Mouse (Mus musculus) CH12.LX (cell line): ENCODE measurements around the gene Myo3b. TPM values are rescaled to one million over a fixed set of nuclear protein-coding genes. Genes with fewer than 3 reads are reported as not detected.

Experiments used
- DNase-seq: peaks from one replicate; pipeline ENCODE4 v3.0.0-alpha.2; 2013; ENCODE audit errors: extremely low read depth
- H3K27ac ChIP-seq: 2 replicates; pipeline ENCODE4 v1.5.1; 2012; ENCODE audit warnings: low read depth, mild to moderate bottlenecking, control low read depth, moderate library complexity; ENCODE audit not compliant: insufficient read depth
- H3K27me3 ChIP-seq: replicated peaks from 2 replicates; pipeline ENCODE3; 2012; ENCODE audit warnings: inconsistent platforms
- H3K36me3 ChIP-seq, 2 experiments: replicated peaks in 1 of 2; 2 replicates each; pipeline versions ENCODE3 to v1.6.1; 2012; ENCODE audit warnings: inconsistent platforms in 1 of 2, low read length in 1 of 2, mild to moderate bottlenecking in 1 of 2, mixed read lengths in 1 of 2, moderate library complexity in 1 of 2; ENCODE audit not compliant: control insufficient read depth in 1 of 2, insufficient read depth in 1 of 2
- H3K4me1 ChIP-seq, 2 experiments: 2 replicates each; pipeline ENCODE4 v1.6.1; 2012; ENCODE audit warnings: inconsistent platforms in 1 of 2, moderate library complexity in 1 of 2; ENCODE audit not compliant: insufficient read depth in 2 of 2, control insufficient read depth in 1 of 2
- H3K4me2 ChIP-seq: 2 replicates; pipeline ENCODE4 v1.6.1; 2012; ENCODE audit warnings: low read depth, mild to moderate bottlenecking, control low read depth; ENCODE audit not compliant: poor library complexity, insufficient read depth, severe bottlenecking
- H3K4me3 ChIP-seq, 3 experiments: fragments of 150-350 bp in 1 of 3; sonication (generic) in 1 of 3; replicated peaks in 1 of 3; 2 replicates each; pipeline versions ENCODE3 to v1.5.1; 2011 to 2012; ENCODE audit warnings: low read depth in 2 of 3, low read length in 2 of 3, mild to moderate bottlenecking in 2 of 3, moderate library complexity in 2 of 3, control low read depth in 1 of 3, improper control_type of control experiment in 1 of 3, inconsistent platforms in 1 of 3, mixed read lengths in 1 of 3; ENCODE audit not compliant: poor library complexity in 1 of 3
- H3K79me2 ChIP-seq: replicated peaks from 2 replicates; pipeline ENCODE4 v1.6.1; 2012; ENCODE audit warnings: mild to moderate bottlenecking, moderate library complexity; ENCODE audit not compliant: control insufficient read depth, poor library complexity, insufficient read depth, severe bottlenecking; ENCODE audit errors: extremely low read depth
- H3K9ac ChIP-seq: 2 replicates; pipeline ENCODE4 v1.6.1; 2012; ENCODE audit warnings: low read depth, mild to moderate bottlenecking, control low read depth, moderate library complexity; ENCODE audit not compliant: insufficient read depth
- H3K9me3 ChIP-seq: replicated peaks from 2 replicates; pipeline ENCODE3; 2012; ENCODE audit warnings: low read length, inconsistent platforms, mixed read lengths
- BHLHE40 ChIP-seq: IDR thresholded peaks from 2 replicates; pipeline ENCODE4 v1.6.1; 2011; ENCODE audit warnings: mild to moderate bottlenecking, low read depth, low read length, improper control_type of control experiment
- CHD2 ChIP-seq: IDR thresholded peaks from 2 replicates; pipeline ENCODE4 v1.6.1; 2011; ENCODE audit warnings: low read length, improper control_type of control experiment
- E2F4 ChIP-seq: IDR thresholded peaks from 2 replicates; pipeline ENCODE4 v1.6.1; 2011; ENCODE audit warnings: low read depth, low read length, improper control_type of control experiment; ENCODE audit not compliant: insufficient replicate concordance
- ELF1 ChIP-seq: IDR thresholded peaks from 2 replicates; pipeline ENCODE4 v1.6.1; 2014; ENCODE audit warnings: low read depth, mild to moderate bottlenecking, inconsistent platforms, low read length, improper control_type of control experiment
- EP300 ChIP-seq: IDR thresholded peaks from 2 replicates; pipeline ENCODE4 v1.6.1; 2011; ENCODE audit warnings: low read length, improper control_type of control experiment
- ETS1 ChIP-seq: conservative IDR thresholded peaks from 2 replicates; pipeline ENCODE4 v1.6.1; 2012; ENCODE audit warnings: low read depth, mild to moderate bottlenecking, inconsistent platforms, low read length, improper control_type of control experiment, moderate library complexity
- GABPA ChIP-seq: IDR thresholded peaks from 2 replicates; pipeline ENCODE4 v1.6.1; 2012; ENCODE audit warnings: low read depth, low read length, improper control_type of control experiment, inconsistent platforms; ENCODE audit not compliant: insufficient replicate concordance
- IRF4 ChIP-seq: IDR thresholded peaks from 2 replicates; pipeline ENCODE4 v1.6.1; 2014; ENCODE audit warnings: low read depth, mild to moderate bottlenecking, inconsistent platforms, low read length, improper control_type of control experiment
- JUN ChIP-seq: IDR thresholded peaks from 2 replicates; pipeline ENCODE4 v1.6.1; 2011; ENCODE audit warnings: low read depth, mild to moderate bottlenecking, low read length, improper control_type of control experiment, moderate library complexity; ENCODE audit not compliant: insufficient read depth
- KAT2A ChIP-seq: IDR thresholded peaks from 2 replicates; pipeline ENCODE4 v1.6.1; 2012; ENCODE audit warnings: low read length, improper control_type of control experiment, inconsistent platforms; ENCODE audit not compliant: insufficient replicate concordance
- MEF2A ChIP-seq: IDR thresholded peaks from 2 replicates; pipeline ENCODE4 v1.6.1; 2014; ENCODE audit warnings: low read depth, mild to moderate bottlenecking, inconsistent platforms, low read length, improper control_type of control experiment, borderline replicate concordance
- MXI1 ChIP-seq: IDR thresholded peaks from 2 replicates; pipeline ENCODE4 v1.6.1; 2011; ENCODE audit warnings: mild to moderate bottlenecking, low read depth, low read length, improper control_type of control experiment
- MYC ChIP-seq: IDR thresholded peaks from 2 replicates; pipeline ENCODE4 v1.6.1; 2011; ENCODE audit warnings: low read depth, mild to moderate bottlenecking, improper control_type of control experiment, low read length
- NELFE ChIP-seq: IDR thresholded peaks from 2 replicates; pipeline ENCODE4 v1.6.1; 2011; ENCODE audit warnings: low read depth, low read length, improper control_type of control experiment
- NRF1 ChIP-seq: IDR thresholded peaks from 2 replicates; pipeline ENCODE4 v1.6.1; 2014; ENCODE audit warnings: low read depth, mild to moderate bottlenecking, inconsistent platforms, low read length, improper control_type of control experiment, moderate library complexity
- PAX5 ChIP-seq: IDR thresholded peaks from 2 replicates; pipeline ENCODE4 v1.6.1; 2012; ENCODE audit warnings: low read length, inconsistent platforms, mixed read lengths
- RAD21 ChIP-seq: IDR thresholded peaks from 2 replicates; pipeline ENCODE4 v1.6.1; 2011; ENCODE audit warnings: low read depth, mild to moderate bottlenecking, low read length, improper control_type of control experiment, moderate library complexity
- RCOR1 ChIP-seq: conservative IDR thresholded peaks from 2 replicates; pipeline ENCODE4 v1.6.1; 2012; ENCODE audit warnings: low read depth, mild to moderate bottlenecking, inconsistent platforms, low read length, improper control_type of control experiment
- SMC3 ChIP-seq: IDR thresholded peaks from 2 replicates; pipeline ENCODE4 v1.6.1; 2011; ENCODE audit warnings: low read depth, low read length, improper control_type of control experiment
- TCF12 ChIP-seq: IDR thresholded peaks from 2 replicates; pipeline ENCODE4 v1.6.1; 2014; ENCODE audit warnings: low read depth, mild to moderate bottlenecking, inconsistent platforms, low read length, improper control_type of control experiment
- UBTF ChIP-seq: IDR thresholded peaks from 2 replicates; pipeline ENCODE4 v1.6.1; 2012; ENCODE audit warnings: low read depth, mild to moderate bottlenecking, inconsistent platforms, low read length, improper control_type of control experiment, moderate library complexity
- USF1 ChIP-seq: IDR thresholded peaks from 2 replicates; pipeline ENCODE4 v1.6.1; 2014; ENCODE audit warnings: low read depth, mild to moderate bottlenecking, inconsistent platforms, low read length, improper control_type of control experiment
- ZC3H11A ChIP-seq: IDR thresholded peaks from 2 replicates; pipeline ENCODE4 v1.6.1; 2012; ENCODE audit warnings: low read depth, mild to moderate bottlenecking, inconsistent platforms, low read length, improper control_type of control experiment
- ZMIZ1 ChIP-seq: IDR thresholded peaks from 2 replicates; pipeline ENCODE4 v1.6.1; 2012; ENCODE audit warnings: low read depth, mild to moderate bottlenecking, inconsistent platforms, low read length, improper control_type of control experiment
- ZNF384 ChIP-seq: IDR thresholded peaks from 2 replicates; pipeline ENCODE4 v1.6.1; 2012; ENCODE audit warnings: low read depth, low read length, improper control_type of control experiment, inconsistent platforms
- dilution Hi-C: fragments of 300-500 bp; cut with MboI; formaldehyde crosslinking; loops from 2 replicates; pipeline ENCODE4 v1.14.3; 2020; ENCODE audit warnings: low sequenced_read_pairs; ENCODE audit not compliant: extremely low pct_unique_long_range_greater_than_20kb, extremely low pct_ligation_motif_present
- in situ Hi-C: fragments of 300-500 bp; cut with MboI; formaldehyde crosslinking; loops from 3 replicates; pipeline ENCODE4 v1.14.3; 2019; ENCODE audit warnings: low sequenced_read_pairs, low pct_ligation_motif_present, low pct_unique_long_range_greater_than_20kb, mixed read lengths
- polyA plus RNA-seq: library from polyadenylated mRNA; unstranded; fragments of >175 nt; gene quantifications from 2 replicates; pipeline ENCODE4 v1.2.1, GENCODE M21; 2012; ENCODE audit warnings: low read depth; ENCODE audit not compliant: insufficient read length
- total RNA-seq, 2 experiments: library from RNA; depleted of rRNA; stranded (reverse); fragments of 300-350 nt in 1 of 2; fragments of >200 nt in 1 of 2; gene quantifications; 2 replicates each; pipeline ENCODE4 v1.2.3; 2012 to 2014

The Myo3b gene
- total and polyA plus RNA-seq, 3 experiments, result 0.63 to 0.76 (median 0.64) TPM

DNA sequence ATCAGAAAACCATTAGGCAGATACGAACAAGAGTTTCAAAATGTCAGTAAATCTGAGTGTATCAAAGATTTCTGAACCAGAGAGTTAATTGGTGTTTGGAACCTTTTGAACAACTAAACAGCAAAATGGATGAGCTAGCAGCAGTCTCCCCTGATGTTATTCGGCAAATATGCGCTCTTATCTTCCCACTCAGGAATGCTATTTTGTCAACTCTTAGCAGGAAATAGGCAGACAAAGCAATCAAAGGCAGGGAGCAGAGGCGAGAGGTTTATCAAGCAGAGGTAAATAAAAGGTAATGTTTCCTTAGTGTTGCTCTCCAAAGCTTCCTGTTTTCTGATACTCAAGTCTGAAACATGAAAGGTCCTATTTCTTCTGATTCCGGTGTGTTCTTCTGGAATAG is 252.1 kb downstream of the Myo3b start:
- no peak for DNase-seq
- no peak overlapping the region for H3K4me2 ChIP-seq
- no peak for TF ChIP-seq MEF2A
- TF ChIP-seq RCOR1, result no peak
- no peak for TF ChIP-seq TCF12
- TF ChIP-seq E2F4, result no peak
- no peak for TF ChIP-seq GABPA
- TF ChIP-seq ZNF384, result no peak
- no peak for TF ChIP-seq ETS1
- no peak for TF ChIP-seq JUN
- no peaks in the 10 kb centered on the region for H3K36me3 ChIP-seq
- H3K9me3 ChIP-seq, result peaks cover 3% of the 10 kb centered on the region
- H3K27ac ChIP-seq, result no peak overlapping the region
- H3K4me3 ChIP-seq, result no peak overlapping the region
- dilution Hi-C loops (no loop called here), in situ Hi-C loops (no loop called here)
- no peaks in the 10 kb centered on the region for H3K27me3 ChIP-seq
- peaks cover 5 to 9% of the 10 kb centered on the region in 2 experiments; a peak in 2 of 4 replicates for H3K4me1 ChIP-seq
- no peaks in the 10 kb centered on the region for H3K79me2 ChIP-seq
- no peak overlapping the region for H3K9ac ChIP-seq

DNA sequence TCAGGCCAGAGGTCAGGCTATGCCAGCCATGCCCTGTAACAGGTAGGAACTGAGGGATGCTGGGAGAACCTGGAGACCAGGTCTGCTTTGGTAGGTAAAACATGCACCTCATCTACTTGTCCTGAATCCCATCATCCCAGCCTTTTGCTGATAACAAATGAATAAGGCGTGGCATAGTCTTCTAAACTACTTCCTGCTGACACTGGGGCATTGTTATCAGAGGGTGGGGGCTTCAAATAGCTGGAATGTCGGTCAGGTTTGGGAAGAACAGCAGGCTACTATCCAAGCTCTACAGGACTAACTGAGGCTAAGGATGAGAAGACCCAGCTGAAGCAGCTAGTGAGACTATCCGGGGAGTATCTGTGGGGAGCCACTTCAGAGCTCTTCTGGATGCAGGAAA is 253.8 kb downstream of the Myo3b start:
- no peak for DNase-seq
- dilution Hi-C loops (no loop called here), in situ Hi-C loops (no loop called here)
- Histone ChIP-seq H3K4me3 (no peak overlapping the region), H3K9ac (no peak overlapping the region), H3K36me3 (no peaks in the 10 kb centered on the region), H3K27ac (no peak overlapping the region), H3K27me3 (no peaks in the 10 kb centered on the region), H3K4me1 (peaks cover 5 to 23% of the 10 kb centered on the region in 2 experiments; a peak in 3 of 4 replicates), H3K4me2 (no peak overlapping the region), H3K9me3 (no peaks in the 10 kb centered on the region), H3K79me2 (no peaks in the 10 kb centered on the region)
- TF ChIP-seq MXI1, result no peak
- no peak for TF ChIP-seq ZNF384
- no peak for TF ChIP-seq NRF1
- TF ChIP-seq USF1, result no peak
- no peak for TF ChIP-seq CHD2

GRCm38 (mm10) chr2:70302905-70303304 is 264.0 kb downstream of the Myo3b start:
- H3K9me3 ChIP-seq, result peaks cover 2% of the 10 kb centered on the region
- H3K36me3 ChIP-seq, result no peaks in the 10 kb centered on the region
- no peaks in the 10 kb centered on the region for H3K27me3 ChIP-seq
- dilution Hi-C loops (no loop called here), in situ Hi-C loops (no loop called here)
- no peak overlapping the region for H3K4me2 ChIP-seq
- H3K9ac ChIP-seq, result no peak overlapping the region
- no peaks in the 10 kb centered on the region for H3K4me1 ChIP-seq
- H3K27ac ChIP-seq, result no peak overlapping the region
- no peak for DNase-seq
- no peak overlapping the region for H3K4me3 ChIP-seq
- no peaks in the 10 kb centered on the region for H3K79me2 ChIP-seq
- TF ChIP-seq RAD21, result no peak
- no peak for TF ChIP-seq KAT2A
- TF ChIP-seq IRF4, result no peak
- no peak for TF ChIP-seq SMC3
- TF ChIP-seq GABPA, result no peak
- TF ChIP-seq ZC3H11A, result no peak
- TF ChIP-seq MYC, result no peak
- TF ChIP-seq ELF1, result no peak
- TF ChIP-seq EP300, result no peak
- TF ChIP-seq E2F4, result no peak
- no peak for TF ChIP-seq ETS1
- no peak for TF ChIP-seq ZNF384
- no peak for TF ChIP-seq NELFE
- no peak for TF ChIP-seq MEF2A
- no peak for TF ChIP-seq PAX5
- TF ChIP-seq NRF1, result no peak
- no peak for TF ChIP-seq ZMIZ1
- TF ChIP-seq UBTF, result no peak
- no peak for TF ChIP-seq TCF12
- no peak for TF ChIP-seq BHLHE40
